Mouse (Mus musculus): ENCODE results near the gene Edar.

DNA sequence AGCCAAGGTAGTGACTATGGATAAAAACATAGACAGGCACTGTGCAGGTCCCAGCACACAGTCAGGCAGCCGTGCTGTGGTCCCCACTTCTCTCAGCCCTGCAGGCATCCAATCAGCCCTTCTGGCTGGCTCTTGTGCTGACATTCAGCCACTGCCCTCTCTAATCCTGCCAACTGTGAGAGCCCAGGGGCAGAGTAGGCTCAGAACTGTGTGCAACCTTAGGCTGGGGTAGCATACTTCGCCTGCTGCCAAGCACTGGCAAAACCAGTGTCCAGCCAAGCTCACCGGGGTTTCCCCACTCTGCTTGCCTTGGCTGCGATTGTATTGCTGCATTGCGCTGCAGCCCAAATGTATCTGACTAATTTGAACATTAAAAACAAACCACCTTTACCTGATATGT, 11.6 kb downstream of the Edar start:
- TF ChIP-seq CTCF (IDR thresholded peaks at IDR 0.05; ENCODE audit: extremely low read depth, insufficient read depth, low read length), result no peak
- no peak for TF ChIP-seq POLR2A (IDR thresholded peaks at IDR 0.05; ENCODE audit: extremely low read depth, insufficient read depth, low read length)

Data from cortical plate, adult 2 months (tissue).